Mouse (Mus musculus): ENCODE measurements around the gene Acap1.

GRCm38 (mm10) chr11:69876186-69876585 is 19.2 kb downstream of the Acap1 start:
- TF ChIP-seq CTCF (IDR thresholded peaks at IDR 0.05; ENCODE audit: control insufficient read depth, insufficient read depth, low read length) (no peak), POLR2A (IDR thresholded peaks at IDR 0.05; ENCODE audit: borderline replicate concordance, control insufficient read depth, low read depth, low read length) (no peak)

Data from bone marrow, adult 2 months (tissue).